Mouse (Mus musculus) liver (tissue): ENCODE measurements around the gene Vmn2r44.
"Not testable (repeated sequence)": the region's sequence is repeated elsewhere in the genome, so short reads cannot be mapped to it uniquely, and the experiment has no call there.

ENCODE experiments used
- DNase-seq: peaks from one replicate; pipeline ENCODE4 v3.0.0-alpha.2; 2020; ENCODE audit warnings: mixed read lengths

Gene Vmn2r44

DNA sequence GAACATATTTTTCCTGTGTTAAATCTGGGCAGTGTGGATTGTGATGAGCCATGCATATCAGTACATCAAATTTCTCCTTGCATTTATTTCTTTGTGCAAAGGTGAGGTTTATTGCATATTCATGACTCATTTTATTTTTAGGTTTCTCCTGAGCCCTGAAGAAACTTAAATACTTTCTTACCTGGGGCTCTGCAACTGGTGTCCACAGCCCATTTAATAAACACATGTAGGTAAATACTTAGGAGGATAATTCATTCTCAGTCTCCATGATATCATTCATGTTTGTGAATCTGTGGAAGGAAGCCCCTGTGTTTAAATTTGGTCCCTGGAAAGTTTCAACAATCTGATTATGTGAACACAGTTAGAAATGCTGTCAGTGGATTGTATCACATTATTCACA, at the start of gene Vmn2r44:
Vmn2r44 (minus strand) TSS at position 101 of the 400 bp plus-strand sequence.
- not testable (repeated sequence) for DNase-seq

DNA sequence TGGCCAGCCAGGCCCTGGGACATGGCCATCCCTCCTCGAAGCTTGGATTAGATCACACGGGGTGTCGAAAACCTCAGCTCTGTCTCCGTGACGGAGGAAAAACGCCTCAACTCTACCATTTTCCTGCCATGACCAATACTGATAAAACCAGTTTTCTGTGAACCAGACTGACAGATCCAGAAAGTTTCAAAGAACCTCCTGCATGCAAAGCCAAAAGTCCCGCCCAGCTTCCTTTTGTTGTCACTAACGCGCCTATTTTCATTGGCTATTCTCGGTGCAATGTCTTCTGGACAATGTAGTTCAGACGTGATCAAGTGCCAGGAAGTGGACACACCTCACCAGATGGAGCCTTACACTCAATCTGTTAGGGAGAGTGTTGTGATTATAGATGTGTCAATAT, 25.3 kb downstream of the Vmn2r44 start:
- DNase-seq, result not testable (repeated sequence)
